Mouse (Mus musculus) neutrophil, adult 5-6 weeks (primary cell): ENCODE measurements around the gene Gm44511. TPM values are rescaled to one million over a fixed set of nuclear protein-coding genes. Genes with fewer than 3 reads are reported as not detected.
A peak's percentile ranks its signal among the peaks of the same experiment; 100 is the strongest.

ENCODE experiments used
- ATAC-seq: fragments of 151-379, 151-347 bp; 2 replicates; pipeline ENCODE4 v1.8.0; 2017; ENCODE audit warnings: mild to moderate bottlenecking, moderate TSS enrichment; ENCODE audit not compliant: insufficient number of reproducible peaks, poor library complexity, low FRiP score, severe bottlenecking; ENCODE audit errors: extremely low read depth
- total RNA-seq: library from RNA; stranded (forward); fragments of 200-1000 nt; gene quantifications from 2 replicates; pipeline ENCODE4 v1.2.3, GENCODE M21; 2017

Gene Gm44511
- total RNA-seq, 1 experiment from 2014 or later = 2.9 TPM

DNA sequence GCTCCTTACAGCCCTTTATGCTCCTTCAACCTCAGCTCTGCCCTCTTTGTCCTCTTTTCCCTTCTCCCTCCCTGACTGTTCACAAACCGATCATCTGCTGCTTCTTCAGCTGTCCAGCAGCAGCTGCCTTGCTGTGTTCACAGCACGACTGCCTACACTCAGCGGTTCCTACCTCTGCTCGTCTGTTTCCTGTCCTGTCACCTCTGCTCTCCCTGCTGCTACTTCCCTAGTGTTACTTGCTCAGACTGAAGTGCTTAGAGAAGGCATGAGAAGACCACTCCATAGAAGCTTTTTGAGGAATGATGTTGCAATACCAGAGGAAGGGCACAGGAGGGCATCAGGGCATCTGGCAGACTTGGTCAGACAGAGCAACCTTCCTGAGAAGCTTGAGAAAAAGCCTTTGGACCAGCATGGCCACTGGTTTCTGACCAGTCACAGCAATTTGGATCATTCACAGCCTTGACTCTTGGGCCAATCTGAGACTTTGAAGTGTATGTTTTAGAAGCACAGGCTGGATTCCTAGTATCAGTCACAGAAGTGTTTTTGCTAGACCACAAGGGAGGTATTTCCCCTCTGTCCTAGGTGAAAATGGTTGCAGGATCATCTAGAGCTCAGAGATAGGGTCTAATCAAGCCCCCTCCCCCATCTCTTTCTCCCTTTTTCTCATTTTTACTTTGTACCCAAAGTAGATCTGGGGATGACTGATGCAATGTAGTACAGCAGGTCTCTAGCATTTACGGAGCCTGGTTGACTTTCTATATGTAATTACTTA is 92.0 kb downstream of the Gm44511 start:
- ATAC-seq = peak; percentile 47; the same call in 1 of the 2 replicates

GRCm38 (mm10) chr6:128732032-128732431 is 94.1 kb downstream of the Gm44511 start:
- peak; percentile 69; the same call in 1 of the 2 replicates for ATAC-seq

Other genes with a start within 250 kb of the Gm44511 start
- gene A2ml1, start 244.7 kb downstream of the Gm44511 start, total RNA-seq = not detected in 2 replicates
- 0.74 TPM in 1 of 2 replicates, not detected in the other for gene Klrb1a, start 202.8 kb downstream of the Gm44511 start, total RNA-seq
- not detected in 2 replicates for gene Clec2h, start 163.9 kb downstream of the Gm44511 start, total RNA-seq
- gene Klrb1, start 103.3 kb downstream of the Gm44511 start, total RNA-seq = 0.61 and 0.93 TPM in 2 replicates
- gene Klrb1c, start 37.1 kb downstream of the Gm44511 start, total RNA-seq = 2.4 and 3.2 TPM in 2 replicates
- gene Klrb1b, start within 50 bp of the Gm44511 start, total RNA-seq = 0.37 and 1.5 TPM in 2 replicates
- gene Clec2i, start 61.3 kb upstream of the Gm44511 start, total RNA-seq = 148 and 170 TPM in 2 replicates
- gene BC035044, start 64.8 kb upstream of the Gm44511 start, total RNA-seq = 20.4 and 25.3 TPM in 2 replicates
- 2.9 TPM in 1 of 2 replicates, not detected in the other for gene Clec2g, start 108.1 kb upstream of the Gm44511 start, total RNA-seq
- gene Klrb1f, start 219.6 kb upstream of the Gm44511 start, total RNA-seq = 0.86 and 1.2 TPM in 2 replicates